Mouse (Mus musculus) layer of hippocampus, adult 2 months (tissue): ENCODE measurements around the gene Oard1. TPM values are rescaled to one million over a fixed set of nuclear protein-coding genes. Genes with fewer than 3 reads are reported as not detected.

Source experiments
- DNase-seq, 2 experiments: peaks; one replicate each; pipeline ENCODE4 v3.0.0; 2022; ENCODE audit warnings: low spot score in 2 of 2
- H3K27ac ChIP-seq: fragments of 200-600 bp; 2 replicates; pipeline ENCODE4 v1.8.1; 2022
- H3K4me3 ChIP-seq: fragments of 200-600 bp; 2 replicates; pipeline ENCODE4 v1.8.1; 2022; ENCODE audit warnings: mild to moderate bottlenecking
- CTCF ChIP-seq: fragments of 200-600 bp; conservative IDR thresholded peaks from 2 replicates; pipeline ENCODE4 v1.8.1; 2022; ENCODE audit warnings: antibody characterized with exemption, mild to moderate bottlenecking, moderate library complexity
- total RNA-seq, 2 experiments: library from RNA; stranded (reverse); gene quantifications; 2 replicates each; pipeline ENCODE4 v1.2.3; 2021

Oard1 gene
- total RNA-seq, 2 experiments from 2014 or later, result 11.1 to 15.1 TPM

- H3K4me3 ChIP-seq, result no peak overlapping the region
- no peak overlapping the region for H3K27ac ChIP-seq
- DNase-seq, result no peak
- no peak for TF ChIP-seq CTCF
Observed at GRCm38 (mm10) chr17:48454190-48454589, 44.4 kb downstream of the Oard1 start.

GRCm38 (mm10) chr17:48454688-48455087 is 44.9 kb downstream of the Oard1 start, which contains the start of gene Unc5cl:
TSS of gene Unc5cl (plus strand) at chr17:48454901.
- no peak for DNase-seq
- TF ChIP-seq CTCF, result no peak
- H3K27ac ChIP-seq, result no peak within 1 kb of the TSS
- H3K4me3 ChIP-seq, result no peak within 1 kb of the TSS

GRCm38 (mm10) chr17:48455955-48456354 is 46.1 kb downstream of the Oard1 start:
- TF ChIP-seq CTCF, result no peak
- Histone ChIP-seq H3K27ac (no peak overlapping the region), H3K4me3 (no peak overlapping the region)
- DNase-seq, result no peak

- no peak for DNase-seq
- TF ChIP-seq CTCF, result no peak
- Histone ChIP-seq H3K4me3 (no peak overlapping the region), H3K27ac (no peak overlapping the region)
Observed at GRCm38 (mm10) chr17:48457971-48458653, 48.3 kb downstream of the Oard1 start.

GRCm38 (mm10) chr17:48462096-48462495 is 52.3 kb downstream of the Oard1 start:
- no peak overlapping the region for H3K4me3 ChIP-seq
- H3K27ac ChIP-seq, result no peak overlapping the region
- DNase-seq, result no peak
- TF ChIP-seq CTCF, result no peak

GRCm38 (mm10) chr17:48463391-48463790 is 53.6 kb downstream of the Oard1 start:
- Histone ChIP-seq H3K4me3 (no peak overlapping the region), H3K27ac (no peak overlapping the region)
- no peak for DNase-seq
- TF ChIP-seq CTCF, result no peak

Other genes with a start within 250 kb of the Oard1 start
- gene A530064D06Rik, start 242.7 kb upstream of the Oard1 start, total RNA-seq, result not detected
- not detected for gene Trem1, start 177.2 kb upstream of the Oard1 start, total RNA-seq
- gene Trem3, start 162.2 kb upstream of the Oard1 start, total RNA-seq, result not detected
- not detected for gene Treml4, start 145.7 kb upstream of the Oard1 start, total RNA-seq
- under 1 TPM; 0.25 to 0.36 TPM for gene Treml2, start 110.5 kb upstream of the Oard1 start, total RNA-seq
- not detected for gene B430306N03Rik, start 93.9 kb upstream of the Oard1 start, total RNA-seq
- 10 to 100 TPM; 10.1 to 10.6 TPM for gene Trem2, start 63.6 kb upstream of the Oard1 start, total RNA-seq
- not detected for gene Treml1, start 50.1 kb upstream of the Oard1 start, total RNA-seq
- 10 to 100 TPM; 21.4 to 26.7 TPM for gene Nfya, start 108 bp upstream of the Oard1 start, total RNA-seq
- gene Apobec2, start 22.9 kb downstream of the Oard1 start, total RNA-seq, result under 1 TPM in 1 of 2 experiments, not detected in 1; 0.33 TPM
- gene Tspo2, start 41.5 kb downstream of the Oard1 start, total RNA-seq, result not detected
- under 1 TPM; 0.37 to 0.92 TPM for gene Unc5cl, start 44.9 kb downstream of the Oard1 start, total RNA-seq